Mouse (Mus musculus) liver, postnatal 0 days (tissue): ENCODE measurements around the gene Tmem165.

Source experiments
- CTCF ChIP-seq: sonication (generic); IDR thresholded peaks from 2 replicates; pipeline ENCODE4 v1.5.1; 2016; ENCODE audit warnings: antibody characterized with exemption, low read depth
- EP300 ChIP-seq: IDR thresholded peaks from 2 replicates; pipeline ENCODE4 v1.6.1; 2016; ENCODE audit warnings: antibody characterized with exemption, low read depth, mild to moderate bottlenecking

DNA sequence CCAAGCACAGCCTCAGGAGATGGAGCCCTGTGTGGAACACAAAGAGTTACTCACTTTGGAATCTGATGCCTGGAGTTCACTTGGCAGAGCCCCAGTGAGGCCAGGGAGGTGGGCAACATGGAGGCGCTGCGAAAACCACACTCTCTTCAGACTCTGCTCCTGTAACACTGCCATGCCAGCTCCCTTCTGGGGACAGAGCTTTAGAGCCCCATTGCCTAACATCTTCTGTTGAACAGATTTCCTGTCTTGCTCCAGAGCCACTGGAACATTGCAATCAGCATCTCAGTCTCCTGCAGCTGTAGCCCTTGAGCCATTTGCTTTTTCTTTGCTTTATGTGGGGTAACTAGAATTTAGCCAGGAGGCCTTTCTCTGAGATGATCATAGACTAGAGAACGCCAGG, 1.4 kb upstream of the Tmem165 start:
- TF ChIP-seq CTCF, result no peak
- TF ChIP-seq EP300, result no peak
